Mouse (Mus musculus) layer of hippocampus, adult 9-11 months (tissue): ENCODE measurements around the gene Fam162a.
A peak's percentile ranks its signal among the peaks of the same experiment; 100 is the strongest.
"Not testable (repeated sequence)": the region's sequence is repeated elsewhere in the genome, so short reads cannot be mapped to it uniquely, and the experiment has no call there.

Experiments
- DNase-seq: peaks from one replicate; pipeline ENCODE4 v3.0.0; 2022

The Fam162a gene

GRCm38 (mm10) chr16:36071450-36072379, at the start of gene Fam162a, which contains the start of gene Ccdc58:
Fam162a (minus strand) TSS chr16:36071594.
Ccdc58 (plus strand) TSS chr16:36071685.
- peak; percentile 93 for DNase-seq

- not testable (repeated sequence) for DNase-seq
Measured at GRCm38 (mm10) chr16:36115751-36116150, 44.4 kb upstream of the Fam162a start.

- not testable (repeated sequence) for DNase-seq
Measured at GRCm38 (mm10) chr16:36111486-36111885, 40.1 kb upstream of the Fam162a start.

- no peak for DNase-seq
Measured at GRCm38 (mm10) chr16:36102211-36102610, 30.8 kb upstream of the Fam162a start.

GRCm38 (mm10) chr16:36101526-36101925, 30.1 kb upstream of the Fam162a start:
- no peak for DNase-seq

GRCm38 (mm10) chr16:36097813-36098499, 26.6 kb upstream of the Fam162a start:
- not testable (repeated sequence) for DNase-seq

- no peak for DNase-seq
Measured at GRCm38 (mm10) chr16:36094079-36094478, 22.7 kb upstream of the Fam162a start.

GRCm38 (mm10) chr16:36090785-36091509, 19.6 kb upstream of the Fam162a start:
- DNase-seq, result no peak

GRCm38 (mm10) chr16:36089850-36090616, 18.6 kb upstream of the Fam162a start:
- DNase-seq, result no peak

- DNase-seq, result no peak
Measured at GRCm38 (mm10) chr16:36089065-36089464, 17.7 kb upstream of the Fam162a start.

GRCm38 (mm10) chr16:36087846-36088245, 16.5 kb upstream of the Fam162a start:
- no peak for DNase-seq

- no peak for DNase-seq
Measured at GRCm38 (mm10) chr16:36079916-36080315, 8.5 kb upstream of the Fam162a start.

GRCm38 (mm10) chr16:36074772-36075171, 3.4 kb upstream of the Fam162a start:
- DNase-seq, result no peak

GRCm38 (mm10) chr16:36072410-36073011, 1.1 kb upstream of the Fam162a start:
- no peak for DNase-seq

- no peak for DNase-seq
Measured at GRCm38 (mm10) chr16:36071071-36071449, 334 bp downstream of the Fam162a start.

- no peak for DNase-seq
Measured at GRCm38 (mm10) chr16:36069819-36070575, 1.4 kb downstream of the Fam162a start.

GRCm38 (mm10) chr16:36068356-36068755, 3.0 kb downstream of the Fam162a start:
- no peak for DNase-seq

GRCm38 (mm10) chr16:36067694-36068093, 3.7 kb downstream of the Fam162a start:
- DNase-seq, result no peak

GRCm38 (mm10) chr16:36064904-36065303, 6.5 kb downstream of the Fam162a start:
- DNase-seq, result no peak

- DNase-seq, result peak; percentile 40
Measured at GRCm38 (mm10) chr16:36063315-36063714, 8.1 kb downstream of the Fam162a start.

GRCm38 (mm10) chr16:36062534-36062933, 8.9 kb downstream of the Fam162a start:
- not testable (repeated sequence) for DNase-seq
